Mouse (Mus musculus): ENCODE measurements around the gene Mrpl41.

DNA sequence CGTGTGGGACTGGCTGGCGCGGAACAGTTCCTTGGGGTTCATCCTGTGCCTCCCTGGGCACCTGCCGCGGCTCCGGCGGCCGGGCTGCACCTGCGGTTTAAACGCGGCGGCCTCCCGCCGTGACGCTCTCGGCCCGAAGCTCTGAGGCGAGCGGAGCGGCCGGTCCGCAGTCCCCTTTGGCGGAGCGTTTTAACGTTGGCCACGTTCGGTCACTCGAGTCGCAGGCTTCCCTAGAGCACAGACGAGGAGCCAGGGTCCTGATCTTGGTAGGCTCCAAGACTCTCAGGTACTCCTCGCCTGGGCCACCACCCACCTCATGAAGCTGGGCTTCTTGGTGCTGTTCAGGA, 24.7 kb downstream of the Mrpl41 start:
- no peak for TF ChIP-seq POLR2A (IDR thresholded peaks at IDR 0.05; ENCODE audit: borderline replicate concordance, insufficient read depth, low read length)
- TF ChIP-seq CTCF (IDR thresholded peaks at IDR 0.05; ENCODE audit: borderline replicate concordance, insufficient read depth, low read depth, low read length): no peak
